Mouse (Mus musculus): ENCODE measurements around the gene Bcl11a. TPM values are rescaled to one million over a fixed set of nuclear protein-coding genes. Genes with fewer than 3 reads are reported as not detected.

Gene Bcl11a
- polyA plus RNA-seq, 1 experiment, result 24.2 TPM

- TF ChIP-seq CTCF (IDR thresholded peaks at IDR 0.05; ENCODE audit: extremely low read depth, insufficient read depth, insufficient read length, insufficient replicate concordance) (no peak), POLR2A (IDR thresholded peaks at IDR 0.05; ENCODE audit: low read depth, low read length) (no peak)
- H3K36me3 ChIP-seq (ENCODE audit: control insufficient read depth, insufficient read depth, low read length), result peaks cover 12% of the 10 kb centered on the region
Measured at GRCm38 (mm10) chr11:24158026-24158425, 80.2 kb downstream of the Bcl11a start.

GRCm38 (mm10) chr11:24159656-24160055 lies 81.8 kb downstream of the Bcl11a start:
- H3K27me3 ChIP-seq (ENCODE audit: control insufficient read depth, insufficient read depth, low read length), result no peaks in the 10 kb centered on the region
- H3K36me3 ChIP-seq (ENCODE audit: control insufficient read depth, insufficient read depth, low read length), result peaks cover 28% of the 10 kb centered on the region
- TF ChIP-seq POLR2A (IDR thresholded peaks at IDR 0.05; ENCODE audit: low read depth, low read length), result no peak
- TF ChIP-seq CTCF (IDR thresholded peaks at IDR 0.05; ENCODE audit: extremely low read depth, insufficient read depth, insufficient read length, insufficient replicate concordance), result no peak
- no peak overlapping the region for H3K27ac ChIP-seq (ENCODE audit: insufficient read depth, low read length)
- no peak for DNase-seq (ENCODE audit: low read depth in 1 of 2, low spot score in 2 of 2)
- no peak overlapping the region for H3K4me3 ChIP-seq (ENCODE audit: extremely low read depth, insufficient read depth, insufficient read length)
- H3K4me1 ChIP-seq (ENCODE audit: control insufficient read depth, insufficient read depth, insufficient read length), result peaks cover 3% of the 10 kb centered on the region; the same call in 1 of the 2 replicates
- WGBS, result 90% methylated on average over 2 of the region's 2 CpGs

More at GRCm38 (mm10) chr11:24158026-24158425, 80.2 kb downstream of the Bcl11a start:
- no peaks in the 10 kb centered on the region for H3K27me3 ChIP-seq (ENCODE audit: control insufficient read depth, insufficient read depth, low read length)
- peaks cover 9% of the 10 kb centered on the region; the same call in 1 of the 2 replicates for H3K4me1 ChIP-seq (ENCODE audit: control insufficient read depth, insufficient read depth, insufficient read length)
- H3K4me3 ChIP-seq (ENCODE audit: extremely low read depth, insufficient read depth, insufficient read length), result no peak overlapping the region
- 67% methylated on average over 9 of the region's 9 CpGs for WGBS
- DNase-seq (ENCODE audit: low read depth in 1 of 2, low spot score in 2 of 2), result no peak
- no peak overlapping the region for H3K27ac ChIP-seq (ENCODE audit: insufficient read depth, low read length)

- Histone ChIP-seq H3K27me3 (ENCODE audit: control insufficient read depth, insufficient read depth, low read length) (no peaks in the 10 kb centered on the region), H3K4me3 (ENCODE audit: extremely low read depth, insufficient read depth, insufficient read length) (no peak overlapping the region), H3K4me1 (ENCODE audit: control insufficient read depth, insufficient read depth, insufficient read length) (no peaks in the 10 kb centered on the region), H3K27ac (ENCODE audit: insufficient read depth, low read length) (no peak overlapping the region), H3K36me3 (ENCODE audit: control insufficient read depth, insufficient read depth, low read length) (peaks cover 30% of the 10 kb centered on the region)
- 91% methylated on average over 2 of the region's 2 CpGs for WGBS
- TF ChIP-seq CTCF (IDR thresholded peaks at IDR 0.05; ENCODE audit: extremely low read depth, insufficient read depth, insufficient read length, insufficient replicate concordance) (no peak), POLR2A (IDR thresholded peaks at IDR 0.05; ENCODE audit: low read depth, low read length) (no peak)
- no peak for DNase-seq (ENCODE audit: low read depth in 1 of 2, low spot score in 2 of 2)
Measured at GRCm38 (mm10) chr11:24161458-24161857, 83.6 kb downstream of the Bcl11a start.

GRCm38 (mm10) chr11:24162056-24162455 lies 84.2 kb downstream of the Bcl11a start:
- H3K36me3 ChIP-seq (ENCODE audit: control insufficient read depth, insufficient read depth, low read length), result peaks cover 30% of the 10 kb centered on the region
- WGBS, result 63% methylated on average over 7 of the region's 7 CpGs
- no peaks in the 10 kb centered on the region for H3K4me1 ChIP-seq (ENCODE audit: control insufficient read depth, insufficient read depth, insufficient read length)
- H3K27ac ChIP-seq (ENCODE audit: insufficient read depth, low read length), result no peak overlapping the region
- no peaks in the 10 kb centered on the region for H3K27me3 ChIP-seq (ENCODE audit: control insufficient read depth, insufficient read depth, low read length)
- DNase-seq (ENCODE audit: low read depth in 1 of 2, low spot score in 2 of 2), result no peak
- TF ChIP-seq CTCF (IDR thresholded peaks at IDR 0.05; ENCODE audit: extremely low read depth, insufficient read depth, insufficient read length, insufficient replicate concordance) (no peak), POLR2A (IDR thresholded peaks at IDR 0.05; ENCODE audit: low read depth, low read length) (no peak)
- no peak overlapping the region for H3K4me3 ChIP-seq (ENCODE audit: extremely low read depth, insufficient read depth, insufficient read length)

GRCm38 (mm10) chr11:24163072-24163471 lies 85.2 kb downstream of the Bcl11a start:
- Histone ChIP-seq H3K27me3 (ENCODE audit: control insufficient read depth, insufficient read depth, low read length) (no peaks in the 10 kb centered on the region), H3K27ac (ENCODE audit: insufficient read depth, low read length) (no peak overlapping the region), H3K4me3 (ENCODE audit: extremely low read depth, insufficient read depth, insufficient read length) (no peak overlapping the region), H3K36me3 (ENCODE audit: control insufficient read depth, insufficient read depth, low read length) (peaks cover 29% of the 10 kb centered on the region), H3K4me1 (ENCODE audit: control insufficient read depth, insufficient read depth, insufficient read length) (no peaks in the 10 kb centered on the region)
- WGBS, result 96% methylated on average over 8 of the region's 8 CpGs
- TF ChIP-seq POLR2A (IDR thresholded peaks at IDR 0.05; ENCODE audit: low read depth, low read length) (no peak), CTCF (IDR thresholded peaks at IDR 0.05; ENCODE audit: extremely low read depth, insufficient read depth, insufficient read length, insufficient replicate concordance) (no peak)
- DNase-seq (ENCODE audit: low read depth in 1 of 2, low spot score in 2 of 2), result no peak

- WGBS, result 97% methylated on average over 26 of the region's 26 CpGs
- H3K36me3 ChIP-seq (ENCODE audit: control insufficient read depth, insufficient read depth, low read length), result peaks cover 27% of the 10 kb centered on the region
- no peak for TF ChIP-seq POLR2A (IDR thresholded peaks at IDR 0.05; ENCODE audit: low read depth, low read length)
- H3K4me3 ChIP-seq (ENCODE audit: extremely low read depth, insufficient read depth, insufficient read length), result no peak overlapping the region
- no peak for DNase-seq (ENCODE audit: low read depth in 1 of 2, low spot score in 2 of 2)
- no peaks in the 10 kb centered on the region for H3K27me3 ChIP-seq (ENCODE audit: control insufficient read depth, insufficient read depth, low read length)
- no peaks in the 10 kb centered on the region for H3K4me1 ChIP-seq (ENCODE audit: control insufficient read depth, insufficient read depth, insufficient read length)
- no peak overlapping the region for H3K27ac ChIP-seq (ENCODE audit: insufficient read depth, low read length)
Measured at GRCm38 (mm10) chr11:24164065-24164464, 86.2 kb downstream of the Bcl11a start.

- no peak for TF ChIP-seq POLR2A (IDR thresholded peaks at IDR 0.05; ENCODE audit: low read depth, low read length)
- TF ChIP-seq CTCF (IDR thresholded peaks at IDR 0.05; ENCODE audit: extremely low read depth, insufficient read depth, insufficient read length, insufficient replicate concordance), result no peak
- WGBS, result 79% methylated on average over 5 of the region's 5 CpGs
- Histone ChIP-seq H3K27me3 (ENCODE audit: control insufficient read depth, insufficient read depth, low read length) (no peaks in the 10 kb centered on the region), H3K27ac (ENCODE audit: insufficient read depth, low read length) (no peak overlapping the region), H3K4me3 (ENCODE audit: extremely low read depth, insufficient read depth, insufficient read length) (no peak overlapping the region), H3K36me3 (ENCODE audit: control insufficient read depth, insufficient read depth, low read length) (peaks cover 4% of the 10 kb centered on the region), H3K4me1 (ENCODE audit: control insufficient read depth, insufficient read depth, insufficient read length) (peaks cover 7% of the 10 kb centered on the region; the same call in 1 of the 2 replicates)
- DNase-seq (ENCODE audit: low read depth in 1 of 2, low spot score in 2 of 2), result no peak
Measured at GRCm38 (mm10) chr11:24171675-24172285, 93.9 kb downstream of the Bcl11a start.

Data from spleen, adult 2 months (tissue).